Mouse (Mus musculus): ENCODE results near the gene Plpp4. TPM values are rescaled to one million over a fixed set of nuclear protein-coding genes. Genes with fewer than 3 reads are reported as not detected.

The Plpp4 gene
- polyA plus RNA-seq, 1 experiment: not detected

GRCm38 (mm10) chr7:129254126-129254525 lies 2.7 kb upstream of the Plpp4 start:
- H3K9me3 ChIP-seq (ENCODE audit: control insufficient read depth, low read length): no peaks in the 10 kb centered on the region
- peaks cover 26% of the 10 kb centered on the region for H3K27me3 ChIP-seq (ENCODE audit: control insufficient read depth)
- TF ChIP-seq GATA1 (IDR thresholded peaks at IDR 0.05; ENCODE audit: low read length) (no peak), TAL1 (IDR thresholded peaks at IDR 0.05; ENCODE audit: low read length) (no peak)
- H3K4me3 ChIP-seq (replicated peaks): no peak overlapping the region
- no peaks in the 10 kb centered on the region for H3K4me1 ChIP-seq (ENCODE audit: control insufficient read depth)
- H3K36me3 ChIP-seq (ENCODE audit: control insufficient read depth): no peaks in the 10 kb centered on the region

- no peak for TF ChIP-seq TAL1 (IDR thresholded peaks at IDR 0.05; ENCODE audit: low read length)
- no peak for TF ChIP-seq GATA1 (IDR thresholded peaks at IDR 0.05; ENCODE audit: low read length)
- H3K27me3 ChIP-seq (ENCODE audit: control insufficient read depth): peaks cover 26% of the 10 kb centered on the region
- no peaks in the 10 kb centered on the region for H3K4me1 ChIP-seq (ENCODE audit: control insufficient read depth)
- no peaks in the 10 kb centered on the region for H3K36me3 ChIP-seq (ENCODE audit: control insufficient read depth)
- H3K4me3 ChIP-seq (replicated peaks): no peak overlapping the region
- H3K9me3 ChIP-seq (ENCODE audit: control insufficient read depth, low read length): no peaks in the 10 kb centered on the region
These were observed 1.4 kb upstream of the Plpp4 start for GRCm38 (mm10) chr7:129255406-129255805.

- TF ChIP-seq GATA1 (IDR thresholded peaks at IDR 0.05; ENCODE audit: low read length) (no peak), TAL1 (IDR thresholded peaks at IDR 0.05; ENCODE audit: low read length) (no peak)
- H3K4me3 ChIP-seq (replicated peaks): no peak overlapping the region
- H3K27me3 ChIP-seq (ENCODE audit: control insufficient read depth): peaks cover 26% of the 10 kb centered on the region
- H3K4me1 ChIP-seq (ENCODE audit: control insufficient read depth): no peaks in the 10 kb centered on the region
- H3K9me3 ChIP-seq (ENCODE audit: control insufficient read depth, low read length): no peaks in the 10 kb centered on the region
- H3K36me3 ChIP-seq (ENCODE audit: control insufficient read depth): no peaks in the 10 kb centered on the region
These were observed 665 bp downstream of the Plpp4 start for GRCm38 (mm10) chr7:129257374-129258018.

- Histone ChIP-seq H3K36me3 (ENCODE audit: control insufficient read depth) (no peaks in the 10 kb centered on the region), H3K9me3 (ENCODE audit: control insufficient read depth, low read length) (no peaks in the 10 kb centered on the region), H3K4me1 (ENCODE audit: control insufficient read depth) (no peaks in the 10 kb centered on the region), H3K27me3 (ENCODE audit: control insufficient read depth) (peaks cover 26% of the 10 kb centered on the region), H3K4me3 (replicated peaks) (no peak overlapping the region)
- no peak for TF ChIP-seq TAL1 (IDR thresholded peaks at IDR 0.05; ENCODE audit: low read length)
- TF ChIP-seq GATA1 (IDR thresholded peaks at IDR 0.05; ENCODE audit: low read length): no peak
These were observed 1.5 kb downstream of the Plpp4 start for GRCm38 (mm10) chr7:129258331-129258730.

GRCm38 (mm10) chr7:129259195-129259594 lies 2.4 kb downstream of the Plpp4 start:
- Histone ChIP-seq H3K27me3 (ENCODE audit: control insufficient read depth) (peaks cover 26% of the 10 kb centered on the region), H3K4me1 (ENCODE audit: control insufficient read depth) (no peaks in the 10 kb centered on the region), H3K4me3 (replicated peaks) (no peak overlapping the region), H3K36me3 (ENCODE audit: control insufficient read depth) (no peaks in the 10 kb centered on the region), H3K9me3 (ENCODE audit: control insufficient read depth, low read length) (no peaks in the 10 kb centered on the region)
- no peak for TF ChIP-seq TAL1 (IDR thresholded peaks at IDR 0.05; ENCODE audit: low read length)
- TF ChIP-seq GATA1 (IDR thresholded peaks at IDR 0.05; ENCODE audit: low read length): no peak

GRCm38 (mm10) chr7:129273867-129274266 lies 17.0 kb downstream of the Plpp4 start:
- no peak for TF ChIP-seq TAL1 (IDR thresholded peaks at IDR 0.05; ENCODE audit: low read length)
- no peak for TF ChIP-seq GATA1 (IDR thresholded peaks at IDR 0.05; ENCODE audit: low read length)
- H3K9me3 ChIP-seq (ENCODE audit: control insufficient read depth, low read length): peaks cover 5% of the 10 kb centered on the region
- no peak overlapping the region for H3K4me3 ChIP-seq (replicated peaks)
- H3K36me3 ChIP-seq (ENCODE audit: control insufficient read depth): no peaks in the 10 kb centered on the region
- H3K4me1 ChIP-seq (ENCODE audit: control insufficient read depth): no peaks in the 10 kb centered on the region
- no peaks in the 10 kb centered on the region for H3K27me3 ChIP-seq (ENCODE audit: control insufficient read depth)

GRCm38 (mm10) chr7:129274726-129275125 lies 17.9 kb downstream of the Plpp4 start:
- Histone ChIP-seq H3K36me3 (ENCODE audit: control insufficient read depth) (no peaks in the 10 kb centered on the region), H3K27me3 (ENCODE audit: control insufficient read depth) (no peaks in the 10 kb centered on the region), H3K4me1 (ENCODE audit: control insufficient read depth) (no peaks in the 10 kb centered on the region), H3K9me3 (ENCODE audit: control insufficient read depth, low read length) (peaks cover 9% of the 10 kb centered on the region), H3K4me3 (replicated peaks) (no peak overlapping the region)
- TF ChIP-seq GATA1 (IDR thresholded peaks at IDR 0.05; ENCODE audit: low read length): no peak

GRCm38 (mm10) chr7:129277751-129278150 lies 20.9 kb downstream of the Plpp4 start:
- Histone ChIP-seq H3K4me1 (ENCODE audit: control insufficient read depth) (no peaks in the 10 kb centered on the region), H3K27me3 (ENCODE audit: control insufficient read depth) (no peaks in the 10 kb centered on the region), H3K36me3 (ENCODE audit: control insufficient read depth) (no peaks in the 10 kb centered on the region), H3K4me3 (replicated peaks) (no peak overlapping the region), H3K9me3 (ENCODE audit: control insufficient read depth, low read length) (peaks cover 12% of the 10 kb centered on the region)
- no peak for TF ChIP-seq GATA1 (IDR thresholded peaks at IDR 0.05; ENCODE audit: low read length)
- no peak for TF ChIP-seq TAL1 (IDR thresholded peaks at IDR 0.05; ENCODE audit: low read length)

- no peaks in the 10 kb centered on the region for H3K4me1 ChIP-seq (ENCODE audit: control insufficient read depth)
- no peak for TF ChIP-seq TAL1 (IDR thresholded peaks at IDR 0.05; ENCODE audit: low read length)
- TF ChIP-seq GATA1 (IDR thresholded peaks at IDR 0.05; ENCODE audit: low read length): no peak
- H3K27me3 ChIP-seq (ENCODE audit: control insufficient read depth): no peaks in the 10 kb centered on the region
- H3K4me3 ChIP-seq (replicated peaks): no peak overlapping the region
- no peaks in the 10 kb centered on the region for H3K36me3 ChIP-seq (ENCODE audit: control insufficient read depth)
- H3K9me3 ChIP-seq (ENCODE audit: control insufficient read depth, low read length): peaks cover 12% of the 10 kb centered on the region
These were observed 22.0 kb downstream of the Plpp4 start for GRCm38 (mm10) chr7:129278801-129279200.

GRCm38 (mm10) chr7:129279261-129279660 lies 22.4 kb downstream of the Plpp4 start:
- Histone ChIP-seq H3K36me3 (ENCODE audit: control insufficient read depth) (no peaks in the 10 kb centered on the region), H3K4me1 (ENCODE audit: control insufficient read depth) (no peaks in the 10 kb centered on the region), H3K27me3 (ENCODE audit: control insufficient read depth) (no peaks in the 10 kb centered on the region), H3K4me3 (replicated peaks) (no peak overlapping the region), H3K9me3 (ENCODE audit: control insufficient read depth, low read length) (peaks cover 12% of the 10 kb centered on the region)
- no peak for TF ChIP-seq GATA1 (IDR thresholded peaks at IDR 0.05; ENCODE audit: low read length)
